Mouse (Mus musculus) intestine, embryonic 14.5 days (tissue): ENCODE results near the gene Hoxa3. TPM values are rescaled to one million over a fixed set of nuclear protein-coding genes. Genes with fewer than 3 reads are reported as not detected.
A peak's percentile ranks its signal among the peaks of the same experiment; 100 is the strongest.

ENCODE experiments used
- ATAC-seq: fragments of 200-750 bp; cut with Nextera tagmentation; replicated peaks from 2 replicates; pipeline ENCODE4 v1.8.0; 2017; ENCODE audit warnings: low read depth, moderate number of reproducible peaks, moderate TSS enrichment, moderate library complexity; ENCODE audit not compliant: low FRiP score, low TSS enrichment
- DNase-seq: peaks from one replicate; pipeline ENCODE4 v3.0.0-alpha.2; 2018; ENCODE audit warnings: low spot score
- H3K27ac ChIP-seq: fragments of 300-500 bp; sonication (generic); 2 replicates; pipeline ENCODE4 v1.5.1; 2014; ENCODE audit warnings: low read depth, mild to moderate bottlenecking, control low read depth
- H3K27me3 ChIP-seq: fragments of 300-500 bp; sonication (generic); replicated peaks from 2 replicates; pipeline ENCODE4 v1.6.1; 2014; ENCODE audit warnings: low read length, control low read depth; ENCODE audit not compliant: control insufficient read depth, insufficient read depth
- H3K36me3 ChIP-seq: fragments of 300-500 bp; sonication (generic); 2 replicates; pipeline ENCODE4 v1.6.1; 2014; ENCODE audit warnings: low read length, control low read depth; ENCODE audit not compliant: control insufficient read depth, insufficient read depth
- H3K4me1 ChIP-seq: fragments of 300-500 bp; sonication (generic); replicated peaks from 2 replicates; pipeline ENCODE4 v1.6.1; 2014; ENCODE audit warnings: low read length, control low read depth, mixed read lengths; ENCODE audit not compliant: control insufficient read depth, insufficient read depth
- H3K4me2 ChIP-seq: fragments of 300-500 bp; sonication (generic); 2 replicates; pipeline ENCODE4 v1.6.1; 2014; ENCODE audit warnings: low read length
- H3K4me3 ChIP-seq: fragments of 300-500 bp; sonication (generic); 2 replicates; pipeline ENCODE4 v1.5.1; 2014; ENCODE audit warnings: low read depth, low read length, control low read depth, mixed read lengths
- H3K9ac ChIP-seq: fragments of 300-500 bp; sonication (generic); 2 replicates; pipeline ENCODE4 v1.6.1; 2014; ENCODE audit warnings: mild to moderate bottlenecking, low read length
- H3K9me3 ChIP-seq: fragments of 300-500 bp; sonication (generic); 2 replicates; pipeline ENCODE4 v1.6.1; 2016; ENCODE audit warnings: low read length, control low read depth; ENCODE audit not compliant: control insufficient read depth
- WGBS: fragments of 180-500 bp; shearing (Covaris S2); extraction: QIAGEN DNeasy Blood & Tissue Kit; methylation state at CpG from one replicate; pipeline ENCODE4 v1.1.7; 2014; 5-methylcytosine and 5-hydroxymethylcytosine counted together
- polyA plus RNA-seq: library from polyadenylated mRNA; unstranded; fragments of >200 nt; fragmentation: Nextera tagmentation; extraction: Ambion mirVana; gene quantifications from 2 replicates; pipeline ENCODE4 v1.2.1, GENCODE M21; 2014

Hoxa3 gene
- polyA plus RNA-seq, 1 experiment from 2014 or later = 9.7 TPM

DNA sequence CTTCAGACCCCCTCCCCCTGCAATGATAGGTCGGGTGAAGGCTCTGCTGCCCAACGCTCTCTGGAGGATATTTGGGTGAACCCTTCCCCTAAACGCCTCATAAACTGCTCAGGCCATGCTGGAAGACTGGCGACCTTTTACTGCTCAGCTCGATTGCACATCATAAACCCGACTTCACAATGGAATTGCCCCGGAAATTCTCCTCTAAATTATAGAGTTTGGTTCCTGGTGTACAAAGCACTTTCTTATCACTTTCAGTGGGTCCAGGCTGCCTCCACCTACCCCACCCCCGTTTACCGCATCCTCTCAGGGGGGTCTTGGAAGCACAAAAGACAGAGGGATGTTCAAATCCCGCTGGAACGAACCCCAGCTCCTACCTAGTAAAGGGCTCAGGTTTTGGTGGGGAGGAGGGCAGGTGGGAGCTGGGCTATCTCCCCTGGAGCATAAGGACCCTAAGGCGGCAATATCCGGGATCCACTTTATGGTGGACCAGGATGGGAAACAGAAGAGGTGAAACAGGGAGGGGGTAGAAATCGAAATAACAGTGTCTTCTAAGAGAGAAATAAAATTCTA lies 5.6 kb upstream of the Hoxa3 start:
- H3K9me3 ChIP-seq = no peaks in the 10 kb centered on the region
- no peak overlapping the region for H3K4me3 ChIP-seq
- ATAC-seq = no peak
- no peak overlapping the region for H3K9ac ChIP-seq
- H3K27me3 ChIP-seq = peaks cover 95% of the 10 kb centered on the region
- H3K4me1 ChIP-seq = peaks cover 24% of the 10 kb centered on the region; the same call in 1 of the 2 replicates
- peak overlapping the region; percentile 96; the same call in 1 of the 2 replicates for H3K4me2 ChIP-seq
- WGBS = 38% methylated on average over 14 of the region's 14 CpGs
- no peak overlapping the region for H3K27ac ChIP-seq
- DNase-seq = no peak
- no peaks in the 10 kb centered on the region for H3K36me3 ChIP-seq

DNA sequence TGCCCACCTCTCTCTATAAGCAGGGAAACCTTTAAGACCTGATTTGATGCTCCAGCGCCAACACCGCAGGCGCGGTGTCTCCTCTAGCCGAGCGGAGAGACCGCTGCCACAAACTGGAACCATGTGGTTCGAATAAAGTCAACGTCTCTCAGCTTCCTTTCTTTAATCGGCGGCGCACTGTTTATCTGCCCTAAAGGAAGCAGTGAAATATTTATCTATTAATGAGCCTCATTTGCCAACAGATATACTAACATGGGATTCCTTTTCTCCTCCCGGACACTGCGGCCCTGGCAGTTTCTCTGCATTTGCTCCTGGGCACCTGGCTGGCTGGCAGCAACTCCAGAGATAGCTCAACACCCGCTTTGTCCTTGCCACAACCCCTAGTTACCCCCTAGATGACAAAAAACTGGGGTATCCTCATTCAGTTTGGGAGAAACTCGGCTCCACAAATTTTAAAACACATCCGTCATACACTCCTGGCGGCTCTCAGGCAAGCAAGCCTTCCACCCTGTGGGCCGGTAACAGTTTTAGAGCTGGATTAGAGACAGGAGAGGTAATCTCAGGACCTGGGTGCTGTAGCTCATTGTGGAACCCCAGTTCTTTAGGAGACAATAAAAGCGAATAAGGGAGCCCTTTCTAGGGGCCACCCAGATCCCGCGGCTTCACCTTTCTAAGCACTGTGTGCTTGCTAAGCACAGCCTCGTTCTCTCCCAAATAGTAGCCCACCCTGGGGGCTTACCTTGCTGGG lies 4.9 kb upstream of the Hoxa3 start:
- no peak for DNase-seq
- Histone ChIP-seq H3K36me3 (no peaks in the 10 kb centered on the region), H3K4me1 (peaks cover 27% of the 10 kb centered on the region; the same call in 1 of the 2 replicates), H3K27ac (peak overlapping the region; percentile 52), H3K9me3 (no peaks in the 10 kb centered on the region), H3K4me2 (peak overlapping the region; percentile 64), H3K9ac (peak overlapping the region; percentile 43), H3K27me3 (peaks cover 94% of the 10 kb centered on the region), H3K4me3 (peak overlapping the region; percentile 50)
- 17% methylated on average over 23 of the region's 23 CpGs for WGBS
- ATAC-seq = no peak

DNA sequence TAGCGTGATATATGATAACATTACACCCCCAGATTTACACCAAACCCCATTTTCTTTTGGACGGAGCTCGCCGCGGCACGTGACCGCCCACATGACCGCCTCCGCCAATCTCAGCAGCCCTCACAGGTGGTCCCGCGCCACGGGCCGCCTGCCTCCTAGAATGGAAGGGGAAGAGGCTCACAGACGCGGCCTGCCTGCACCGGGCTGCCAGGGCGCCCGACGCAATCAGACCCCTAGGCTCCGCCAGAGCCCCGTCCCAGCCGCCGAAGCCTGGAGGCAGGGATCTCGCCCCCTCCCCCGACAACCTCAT lies 4.3 kb upstream of the Hoxa3 start:
- WGBS = under 1% methylated on average over 25 of the region's 25 CpGs
- Histone ChIP-seq H3K4me1 (peaks cover 31% of the 10 kb centered on the region; the same call in 1 of the 2 replicates), H3K36me3 (no peaks in the 10 kb centered on the region), H3K9ac (peak overlapping the region; percentile 57), H3K4me3 (peak overlapping the region; percentile 50), H3K27ac (peak overlapping the region; percentile 55), H3K4me2 (peak overlapping the region; percentile 64), H3K27me3 (peaks cover 94% of the 10 kb centered on the region), H3K9me3 (no peaks in the 10 kb centered on the region)
- peak; percentile 90 for DNase-seq
- peak; percentile 71 for ATAC-seq

DNA sequence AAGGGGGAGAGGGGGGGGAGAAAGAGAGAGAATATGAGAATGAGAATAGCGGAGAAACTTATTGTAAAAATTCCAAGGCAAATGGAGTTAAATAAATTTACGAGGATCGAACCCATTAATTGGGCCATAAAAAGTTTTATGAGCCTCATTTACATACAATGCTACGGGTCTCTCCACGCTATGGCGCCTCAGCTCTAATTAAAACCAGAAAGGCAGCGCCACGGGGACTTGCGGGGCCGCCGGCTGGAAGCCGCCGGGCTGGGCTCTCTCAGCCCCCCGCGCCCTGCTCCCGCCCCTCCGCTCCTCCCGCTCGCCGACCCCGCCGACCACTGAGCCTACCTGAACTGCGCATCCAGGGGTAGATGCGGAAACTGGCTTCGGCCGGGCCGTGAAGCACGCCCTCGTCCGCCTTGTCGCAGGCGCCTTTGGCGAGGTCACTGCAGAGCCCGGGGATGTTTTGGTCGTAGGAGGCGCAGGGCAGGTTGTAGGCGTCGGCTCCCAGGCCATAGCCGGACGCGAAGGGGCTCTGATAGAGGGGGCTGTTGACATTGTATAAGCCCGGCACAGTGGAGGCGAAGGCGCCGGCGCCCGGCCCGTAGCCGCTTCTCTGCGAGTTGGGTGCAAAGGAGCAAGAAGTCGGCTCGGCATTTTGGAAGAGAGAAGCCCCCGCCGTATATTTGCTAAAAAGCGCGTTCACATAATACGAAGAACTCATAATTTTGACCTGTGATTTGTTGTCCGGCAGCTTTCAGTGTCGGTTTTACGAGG lies 3.7 kb upstream of the Hoxa3 start:
- Histone ChIP-seq H3K4me2 (peak overlapping the region; percentile 64), H3K27me3 (peaks cover 92% of the 10 kb centered on the region), H3K9ac (peak overlapping the region; percentile 57), H3K36me3 (no peaks in the 10 kb centered on the region), H3K27ac (peak overlapping the region; percentile 55; the same call in 1 of the 2 replicates), H3K4me3 (peak overlapping the region; percentile 50), H3K9me3 (no peaks in the 10 kb centered on the region), H3K4me1 (peaks cover 31% of the 10 kb centered on the region; the same call in 1 of the 2 replicates)
- WGBS = 1% methylated on average over 59 of the region's 60 CpGs
- DNase-seq (no peak), ATAC-seq (0 out of 2 replicates have a peak, but pooled peaks have one; percentile 14)

DNA sequence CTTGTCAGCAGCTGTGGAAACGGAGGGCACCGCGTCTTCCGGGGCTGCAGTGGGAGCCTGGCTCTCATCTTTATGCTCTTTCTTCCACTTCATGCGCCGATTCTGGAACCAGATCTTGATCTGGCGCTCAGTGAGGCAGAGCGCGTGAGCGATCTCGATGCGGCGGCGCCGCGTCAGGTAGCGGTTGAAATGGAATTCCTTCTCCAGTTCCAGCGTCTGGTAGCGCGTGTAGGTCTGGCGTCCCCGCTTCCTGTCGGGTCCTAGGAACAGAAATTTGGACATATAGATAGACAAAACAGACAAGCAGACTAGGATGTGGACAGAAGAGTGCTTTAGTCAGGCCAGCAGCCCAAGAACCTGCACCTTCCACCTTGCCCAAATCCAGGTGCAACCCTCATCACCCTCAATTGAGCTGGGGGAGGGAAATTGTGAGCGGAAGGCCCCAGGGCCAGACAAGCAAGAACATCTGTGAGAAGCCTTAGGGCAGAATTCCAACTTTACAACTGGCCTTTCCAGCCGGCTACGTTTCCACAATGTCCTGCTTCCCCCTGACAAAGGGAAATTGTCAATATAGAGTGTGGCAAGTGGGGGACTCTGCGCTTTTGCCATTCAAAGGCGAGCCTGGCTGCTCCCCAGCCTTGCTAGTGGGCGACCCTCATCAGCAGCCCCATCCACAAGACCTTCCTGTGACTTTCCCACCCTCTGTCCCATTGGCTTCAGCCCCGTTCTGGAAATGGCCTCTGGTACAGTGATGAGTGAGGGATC lies 2.8 kb upstream of the Hoxa3 start:
- ATAC-seq (no peak), DNase-seq (peak; percentile 78)
- WGBS = 5% methylated on average over 30 of the region's 30 CpGs
- no peaks in the 10 kb centered on the region for H3K36me3 ChIP-seq
- peaks cover 30% of the 10 kb centered on the region; the same call in 1 of the 2 replicates for H3K4me1 ChIP-seq
- H3K9me3 ChIP-seq = no peaks in the 10 kb centered on the region
- peak overlapping the region; percentile 64 for H3K4me2 ChIP-seq
- peak overlapping the region; percentile 50 for H3K4me3 ChIP-seq
- H3K27ac ChIP-seq = no peak overlapping the region
- peaks cover 92% of the 10 kb centered on the region for H3K27me3 ChIP-seq
- H3K9ac ChIP-seq = peak overlapping the region; percentile 57

DNA sequence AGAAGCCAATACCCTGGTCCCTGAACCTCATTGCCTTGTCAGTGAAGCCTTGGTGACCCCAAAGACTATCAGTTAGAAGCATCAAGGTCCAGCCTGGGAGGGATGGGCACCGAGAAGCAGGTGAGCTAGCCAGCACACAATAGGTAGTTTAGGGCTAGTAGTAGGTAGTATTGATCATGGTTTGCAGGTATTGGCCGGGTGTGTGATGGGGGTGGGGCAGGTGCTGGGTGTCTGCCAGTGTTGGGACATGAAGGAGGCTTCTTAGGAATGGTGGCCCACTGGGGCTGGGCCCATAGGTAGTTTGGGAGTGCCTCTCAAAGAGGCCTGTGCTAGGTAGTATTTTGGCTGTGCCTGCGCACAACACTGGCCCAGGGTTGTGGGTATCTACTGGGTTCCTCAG lies 1.9 kb upstream of the Hoxa3 start:
- H3K9me3 ChIP-seq = no peaks in the 10 kb centered on the region
- H3K4me3 ChIP-seq = no peak overlapping the region
- WGBS = 41% methylated on average over 3 of the region's 3 CpGs
- H3K4me2 ChIP-seq = peak overlapping the region; percentile 64; the same call in 1 of the 2 replicates
- no peaks in the 10 kb centered on the region for H3K36me3 ChIP-seq
- DNase-seq = no peak
- H3K27ac ChIP-seq = no peak overlapping the region
- peaks cover 25% of the 10 kb centered on the region; the same call in 1 of the 2 replicates for H3K4me1 ChIP-seq
- H3K9ac ChIP-seq = no peak overlapping the region
- no peak for ATAC-seq
- H3K27me3 ChIP-seq = peaks cover 89% of the 10 kb centered on the region

DNA sequence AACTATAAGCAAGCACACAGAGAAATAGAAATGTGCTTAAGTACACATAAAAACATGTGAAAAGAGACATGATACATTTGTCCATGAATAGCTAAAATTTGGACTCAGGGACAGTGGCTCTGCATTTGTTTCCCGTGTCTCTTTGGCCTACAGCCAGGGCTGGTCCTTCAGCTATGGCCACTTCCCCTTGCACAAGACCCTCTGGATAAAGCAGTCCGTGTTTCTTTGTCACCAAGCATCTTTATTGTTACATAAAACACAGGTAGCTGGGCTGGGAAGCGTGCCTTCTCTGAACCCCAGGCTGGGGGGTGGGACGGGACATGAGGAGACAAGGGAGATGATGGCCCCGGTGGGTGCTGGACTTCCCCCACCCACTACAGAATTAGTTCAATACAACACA lies 1.1 kb upstream of the Hoxa3 start:
- ATAC-seq (no peak), DNase-seq (no peak)
- H3K4me1 ChIP-seq = peaks cover 23% of the 10 kb centered on the region; the same call in 1 of the 2 replicates
- 0 out of 2 replicates have a peak overlapping the region, but pooled peaks have one; percentile 64 for H3K4me3 ChIP-seq
- H3K36me3 ChIP-seq = no peaks in the 10 kb centered on the region
- H3K27me3 ChIP-seq = peaks cover 87% of the 10 kb centered on the region
- no peaks in the 10 kb centered on the region for H3K9me3 ChIP-seq
- 0 out of 2 replicates have a peak overlapping the region, but pooled peaks have one; percentile 78 for H3K4me2 ChIP-seq
- no peak overlapping the region for H3K9ac ChIP-seq
- 47% methylated on average over 5 of the region's 5 CpGs for WGBS
- H3K27ac ChIP-seq = no peak overlapping the region

DNA sequence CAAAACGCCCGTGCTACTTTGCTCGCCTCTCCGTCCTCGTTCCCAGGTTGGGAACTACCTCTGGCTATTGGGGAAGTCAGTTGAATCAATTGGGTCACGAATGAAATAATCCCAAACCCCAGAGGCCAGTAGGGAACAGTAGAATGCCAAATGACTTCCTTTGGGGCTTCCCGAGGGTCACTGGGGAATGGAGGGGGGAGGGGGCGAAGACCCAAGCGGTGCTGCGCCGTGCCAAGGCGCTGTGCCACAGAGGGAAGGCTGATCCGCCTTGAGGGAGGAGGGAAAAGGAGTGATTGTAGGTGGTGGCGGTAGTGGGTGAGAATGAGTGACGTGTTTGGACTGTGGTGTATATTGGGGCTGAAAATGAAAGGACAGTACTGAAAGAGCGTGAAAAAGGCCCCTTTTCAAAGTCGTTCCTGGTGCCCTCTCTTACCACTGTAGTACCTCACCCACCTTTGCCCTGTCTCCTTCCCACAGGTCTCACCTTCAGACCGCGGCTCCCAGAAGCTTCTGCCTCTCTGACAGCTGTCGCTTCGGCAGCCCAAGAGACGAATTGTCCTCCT lies 499 bp downstream of the Hoxa3 start:
- peak overlapping the region; percentile 78 for H3K4me2 ChIP-seq
- H3K9ac ChIP-seq = peak overlapping the region; percentile 69
- no peaks in the 10 kb centered on the region for H3K36me3 ChIP-seq
- no peak for ATAC-seq
- H3K4me1 ChIP-seq = peaks cover 32% of the 10 kb centered on the region
- 5% methylated on average over 22 of the region's 22 CpGs for WGBS
- H3K27ac ChIP-seq = peak overlapping the region; percentile 87
- H3K9me3 ChIP-seq = no peaks in the 10 kb centered on the region
- peak; percentile 75 for DNase-seq
- peaks cover 81% of the 10 kb centered on the region for H3K27me3 ChIP-seq
- H3K4me3 ChIP-seq = peak overlapping the region; percentile 64
